Mouse (Mus musculus) gastrocnemius, postnatal 4 days (tissue): Measurements from ENCODE around the gene Me3. TPM values are rescaled to one million over a fixed set of nuclear protein-coding genes. Genes with fewer than 3 reads are reported as not detected.
A peak's percentile ranks its signal among the peaks of the same experiment; 100 is the strongest.
"Not testable (repeated sequence)": the region's sequence is repeated elsewhere in the genome, so short reads cannot be mapped to it uniquely, and the experiment has no call there.

Source experiments
- DNase-seq, 2 experiments: peaks; one replicate each; pipeline ENCODE4 v3.0.0; 2021 to 2022; ENCODE audit warnings: low spot score in 2 of 2, mixed read lengths in 2 of 2
- total RNA-seq, 2 experiments: library from RNA; stranded (reverse); gene quantifications; 2 replicates each; pipeline ENCODE4 v1.2.3; 2021

The Me3 gene
- total RNA-seq, 2 experiments from 2014 or later = 33.8 to 36.1 TPM

- no peak for DNase-seq
Measured at GRCm38 (mm10) chr7:89727615-89728014, 95.4 kb downstream of the Me3 start.

GRCm38 (mm10) chr7:89728393-89728792 is 96.2 kb downstream of the Me3 start:
- no peak for DNase-seq

GRCm38 (mm10) chr7:89730514-89730913 is 98.3 kb downstream of the Me3 start:
- DNase-seq = no peak

DNA sequence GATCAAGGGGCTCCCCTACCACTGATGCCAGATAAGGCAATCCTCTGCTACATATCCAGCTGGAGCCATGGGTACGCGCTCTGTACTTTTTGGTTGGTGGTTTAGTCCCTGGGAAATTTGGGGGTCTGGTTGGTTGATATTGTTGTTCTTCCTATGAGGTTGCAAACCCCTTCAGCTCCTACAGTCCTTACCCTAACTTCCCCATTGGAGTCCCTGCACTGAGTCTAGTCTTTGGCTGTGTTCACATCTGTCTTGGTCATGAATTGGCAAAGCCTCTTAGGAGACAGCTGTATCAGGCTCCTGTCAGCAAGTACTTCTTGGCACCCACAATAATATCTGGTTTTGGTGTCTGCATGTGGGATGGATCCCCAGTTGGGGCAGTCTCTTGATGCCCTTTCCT is 98.9 kb downstream of the Me3 start:
- DNase-seq = not testable (repeated sequence)

DNA sequence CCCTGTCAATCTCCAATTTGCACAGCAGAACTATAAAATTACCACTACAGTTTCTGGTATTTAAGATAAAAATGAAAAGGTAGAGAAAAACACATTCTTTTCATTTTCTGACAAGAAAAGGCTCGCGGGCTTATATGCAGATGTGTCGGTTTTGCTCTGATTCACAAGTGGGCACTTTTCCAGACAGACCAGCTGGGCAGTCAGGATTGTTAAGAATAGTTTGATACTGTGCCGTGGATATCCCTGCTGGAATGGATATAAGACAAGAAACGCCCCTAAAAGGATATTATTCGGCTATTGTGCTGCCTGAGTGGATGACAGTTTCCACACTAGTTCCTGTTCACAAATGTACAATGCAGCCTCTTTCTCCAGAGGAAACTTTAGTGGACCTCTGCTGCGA is 116.2 kb downstream of the Me3 start:
- DNase-seq = no peak

DNA sequence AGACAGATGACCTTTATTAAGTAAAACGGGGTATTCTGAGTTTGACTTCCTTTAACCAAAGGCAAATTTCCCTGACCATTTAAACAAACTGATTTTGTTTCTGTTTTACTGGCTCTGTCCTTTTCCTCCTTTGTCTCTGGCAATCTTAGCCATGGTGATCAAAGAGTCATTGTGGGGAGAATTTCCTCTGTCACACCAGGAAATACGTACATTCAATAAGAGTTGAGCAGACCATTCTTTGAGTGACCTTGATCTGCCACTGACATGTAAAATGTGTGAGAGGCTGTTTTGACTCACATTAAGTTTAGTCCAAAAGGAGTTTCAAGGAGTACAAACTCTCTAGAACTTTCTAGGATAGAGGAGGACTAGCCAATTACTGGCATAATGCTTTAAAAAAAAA is 117.0 kb downstream of the Me3 start:
- DNase-seq = no peak

- DNase-seq = no peak
Measured at GRCm38 (mm10) chr7:89766678-89767508, 134.7 kb downstream of the Me3 start.

DNA sequence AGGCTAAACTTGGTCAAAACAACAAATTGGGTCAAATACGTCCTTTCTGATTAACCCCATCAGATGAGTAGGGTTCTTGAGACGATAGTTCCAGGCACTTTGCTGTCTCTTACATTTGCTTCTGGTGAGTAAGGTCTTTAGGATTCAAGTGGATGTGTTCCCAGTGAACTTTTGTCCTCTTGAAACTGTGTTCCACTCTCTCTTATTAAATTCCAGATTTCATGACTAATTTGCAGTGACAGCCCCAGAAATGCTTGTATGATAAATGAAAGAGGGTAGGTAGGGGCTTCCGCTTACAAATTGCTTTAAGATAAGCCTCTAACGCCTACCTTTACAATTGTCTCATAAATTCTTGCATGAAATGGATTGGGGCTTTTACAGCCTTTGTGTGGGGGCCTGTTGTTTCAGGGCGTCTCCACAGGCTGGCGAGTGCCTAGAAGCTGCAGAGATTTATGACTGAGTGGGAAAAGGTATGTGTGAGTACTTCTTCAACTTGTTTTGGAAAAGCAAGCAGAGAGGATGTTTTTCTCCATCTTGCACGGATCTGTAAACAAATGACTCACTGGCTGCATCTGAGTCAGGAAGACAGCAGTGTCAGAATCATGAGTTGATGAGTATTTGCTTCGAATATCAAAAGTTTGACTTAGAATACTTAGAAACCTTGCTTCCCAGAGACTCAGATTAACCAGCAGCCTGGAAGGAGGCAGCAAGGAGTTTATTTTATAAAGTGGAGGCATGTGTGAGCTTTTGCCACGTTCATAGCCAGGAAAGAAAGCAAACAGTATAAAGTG is 137.1 kb downstream of the Me3 start:
- no peak for DNase-seq

DNA sequence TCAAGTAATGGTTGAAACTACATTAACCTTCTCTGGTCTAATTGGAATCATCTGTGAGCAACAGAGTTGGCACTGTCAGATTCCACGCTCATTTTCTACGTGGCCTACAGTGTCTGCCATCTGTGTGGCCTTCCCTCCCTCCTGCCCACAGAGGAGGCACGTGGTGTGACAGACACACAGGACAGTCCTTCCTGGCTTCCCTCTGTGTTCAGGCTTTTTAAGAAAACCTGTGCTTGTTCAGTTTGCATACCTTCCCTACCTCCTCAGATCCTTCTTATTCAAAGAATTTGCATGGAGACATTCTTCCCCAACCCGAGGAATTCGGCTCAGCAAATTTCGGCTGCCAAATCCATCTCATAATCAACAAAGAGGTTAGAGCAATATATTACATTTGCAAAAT is 137.8 kb downstream of the Me3 start:
- no peak for DNase-seq

GRCm38 (mm10) chr7:89772906-89773305 is 140.7 kb downstream of the Me3 start:
- no peak for DNase-seq

GRCm38 (mm10) chr7:89773352-89773921 is 141.2 kb downstream of the Me3 start:
- DNase-seq = no peak

- no peak for DNase-seq
Measured at GRCm38 (mm10) chr7:89773926-89774325, 141.7 kb downstream of the Me3 start.

DNA sequence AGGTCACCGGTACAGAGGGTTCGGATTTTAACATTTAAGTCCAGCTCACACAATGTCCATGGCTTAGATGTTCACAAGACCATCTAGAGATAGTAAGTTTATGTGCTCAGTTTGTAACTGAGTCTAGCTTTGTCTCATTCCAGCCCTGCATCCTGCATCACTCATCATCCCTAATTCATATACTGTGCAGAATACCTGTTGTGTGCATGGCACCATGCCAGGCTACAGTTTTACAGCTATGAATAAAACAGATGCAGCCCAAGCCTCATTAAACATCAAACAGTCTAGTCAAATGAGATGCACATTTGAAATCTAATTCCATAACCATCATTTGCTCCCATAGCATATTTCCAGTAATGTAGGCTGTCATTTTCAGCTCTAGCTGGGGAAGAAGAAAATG is 143.7 kb downstream of the Me3 start:
- DNase-seq = no peak

GRCm38 (mm10) chr7:89781391-89781790 is 149.2 kb downstream of the Me3 start:
- DNase-seq = no peak

- peak in 1 of 2 experiments; percentile 28 for DNase-seq
Measured at GRCm38 (mm10) chr7:89787735-89788134, 155.5 kb downstream of the Me3 start.

DNA sequence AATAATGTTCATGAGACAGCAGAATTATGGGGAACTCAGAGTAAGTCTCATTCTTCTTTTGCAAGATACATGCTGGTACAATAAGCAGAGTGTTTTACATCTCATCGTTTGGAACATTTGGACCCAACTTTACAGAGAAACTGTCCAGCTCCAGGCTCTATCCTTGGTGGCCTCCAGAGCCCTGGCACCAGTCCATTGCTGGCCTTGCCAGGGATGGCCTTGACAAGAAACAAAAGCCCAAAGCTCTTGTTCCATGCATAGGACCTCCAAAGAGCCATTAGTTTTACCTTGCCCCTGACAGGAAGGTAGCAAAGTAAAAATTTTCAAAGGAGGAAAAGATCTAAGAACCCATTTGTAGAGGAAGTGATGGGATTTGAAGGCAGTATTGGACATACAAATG is 160.4 kb downstream of the Me3 start:
- no peak for DNase-seq

- no peak for DNase-seq
Measured at GRCm38 (mm10) chr7:89795366-89795765, 163.2 kb downstream of the Me3 start.

DNA sequence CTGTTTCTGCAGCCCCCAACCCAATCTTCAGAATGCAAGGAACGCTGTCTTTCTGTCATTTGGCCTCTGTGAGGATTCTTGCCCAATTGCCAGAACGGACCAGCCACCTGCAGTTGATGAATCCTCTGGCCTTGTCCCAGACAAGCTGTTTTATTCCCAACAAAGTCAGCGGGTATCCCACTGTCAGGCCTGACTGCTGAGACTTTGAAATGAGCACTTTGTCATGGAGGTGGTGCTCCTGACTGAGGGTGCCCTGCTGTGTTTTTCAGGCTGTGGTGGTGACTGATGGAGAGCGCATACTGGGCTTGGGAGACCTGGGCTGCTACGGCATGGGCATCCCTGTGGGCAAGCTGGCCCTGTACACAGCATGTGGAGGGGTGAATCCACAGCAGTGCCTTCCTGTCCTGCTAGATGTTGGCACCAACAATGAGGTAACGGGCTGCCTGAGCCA is 164.2 kb downstream of the Me3 start:
- DNase-seq = no peak

DNA sequence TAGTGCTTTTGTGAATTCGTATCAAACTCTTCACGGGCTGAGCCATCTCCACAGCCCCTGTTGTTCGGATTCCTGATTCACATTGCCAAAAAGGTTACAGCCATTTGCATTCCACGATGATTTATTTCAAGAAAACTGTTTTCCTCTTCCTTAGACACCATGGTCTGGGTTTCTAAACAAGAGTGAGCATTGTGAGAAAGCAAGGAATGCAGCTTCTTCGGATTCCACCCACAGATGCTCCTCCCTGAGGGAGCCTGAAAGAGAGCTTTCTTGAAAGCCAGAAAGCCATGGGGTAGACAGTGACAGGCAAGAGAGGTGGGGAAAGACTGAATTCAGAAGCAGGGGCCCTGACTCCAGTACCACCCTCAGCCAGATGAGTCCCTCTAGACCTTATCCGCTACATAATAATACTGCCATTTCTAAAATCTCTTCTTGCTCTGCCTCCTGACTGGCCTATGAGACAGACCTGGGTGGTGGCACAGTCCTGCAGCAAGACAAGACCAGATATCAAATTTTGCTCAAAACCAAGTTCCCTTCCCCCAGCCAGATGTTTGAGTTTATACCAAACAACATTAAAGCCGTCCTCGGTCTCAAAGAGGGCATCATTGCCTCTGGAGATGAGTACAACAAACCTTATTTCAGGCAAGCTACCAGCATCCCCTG is 166.3 kb downstream of the Me3 start:
- DNase-seq = no peak

DNA sequence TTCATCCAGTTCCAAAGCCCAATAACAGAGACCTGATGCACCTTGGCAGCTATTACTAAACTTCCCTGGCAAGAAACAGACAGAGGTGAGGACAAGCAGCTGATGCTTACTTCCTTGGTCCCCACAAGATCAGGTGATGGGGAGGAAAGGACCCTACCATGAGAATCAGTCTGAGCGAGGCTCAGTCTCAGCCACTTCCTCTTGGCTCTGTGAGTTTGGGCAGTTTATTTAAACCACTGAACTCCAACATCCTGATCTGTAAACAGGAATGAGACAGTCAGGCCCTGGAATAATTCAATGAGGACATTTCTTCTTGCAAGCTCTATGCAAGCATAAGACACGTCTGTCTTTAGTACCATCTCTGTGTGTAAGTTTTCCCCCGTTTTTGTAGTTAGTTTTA is 170.3 kb downstream of the Me3 start:
- no peak for DNase-seq

DNA sequence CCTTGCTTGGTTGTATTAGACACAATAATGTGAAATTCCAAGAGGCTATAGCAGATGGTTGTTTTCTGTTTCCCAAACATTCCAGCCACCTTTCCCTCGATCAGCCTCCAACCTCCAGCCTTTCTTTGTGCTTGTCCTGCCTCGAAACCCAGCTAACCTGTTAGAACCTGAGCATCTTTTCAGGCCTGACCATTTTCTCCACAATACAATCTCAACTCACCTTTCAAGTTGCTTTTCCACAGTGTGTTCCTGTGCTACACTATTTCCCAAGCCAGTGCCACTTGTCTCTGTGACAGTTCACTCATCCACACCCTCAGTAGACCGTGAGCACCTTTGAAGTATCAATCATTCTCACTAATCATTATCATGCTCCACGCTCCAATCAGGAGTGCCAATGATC is 171.8 kb downstream of the Me3 start:
- no peak for DNase-seq

GRCm38 (mm10) chr7:89809400-89809799 is 177.2 kb downstream of the Me3 start:
- DNase-seq = no peak
